Mouse (Mus musculus) liver, adult 2 months (tissue): Measurements from ENCODE around the gene Dph3. TPM values are rescaled to one million over a fixed set of nuclear protein-coding genes. Genes with fewer than 3 reads are reported as not detected.
"Not testable (repeated sequence)": the region's sequence is repeated elsewhere in the genome, so short reads cannot be mapped to it uniquely, and the experiment has no call there.

Source experiments
- DNase-seq: peaks from one replicate; pipeline ENCODE4 v3.0.0-alpha.2; 2011; ENCODE audit warnings: low read depth, low spot score; ENCODE audit errors: extremely low read depth
- H3K27ac ChIP-seq: fragments of 200-500 bp; replicated peaks from 2 replicates; pipeline ENCODE4 v1.5.1; 2012; ENCODE audit warnings: low read depth, mild to moderate bottlenecking, control low read depth, inconsistent platforms, low read length; ENCODE audit not compliant: insufficient read depth
- H3K27me3 ChIP-seq: fragments of 200-500 bp; 2 replicates; pipeline ENCODE4 v1.6.1; 2012; ENCODE audit warnings: mild to moderate bottlenecking, moderate library complexity, low read length, inconsistent platforms; ENCODE audit not compliant: control insufficient read depth, insufficient read depth
- H3K36me3 ChIP-seq: fragments of 200-500 bp; 2 replicates; pipeline ENCODE4 v1.6.1; 2012; ENCODE audit warnings: low read length, inconsistent platforms; ENCODE audit not compliant: control insufficient read depth, insufficient read depth
- H3K4me1 ChIP-seq: fragments of 200-500 bp; 2 replicates; pipeline ENCODE4 v1.6.1; 2011; ENCODE audit warnings: low read length; ENCODE audit not compliant: control insufficient read depth, insufficient read depth
- H3K4me3 ChIP-seq: fragments of 200-500 bp; 2 replicates; pipeline ENCODE4 v1.5.1; 2011; ENCODE audit warnings: low read depth, mild to moderate bottlenecking, control low read depth, low read length, moderate library complexity; ENCODE audit not compliant: insufficient read depth
- H3K79me2 ChIP-seq: fragments of 200-500 bp; 2 replicates; pipeline ENCODE4 v1.6.1; 2012; ENCODE audit warnings: inconsistent platforms, mild to moderate bottlenecking, low read length, moderate library complexity; ENCODE audit not compliant: control insufficient read depth, insufficient read depth
- H3K9ac ChIP-seq: fragments of 200-500 bp; 2 replicates; pipeline ENCODE4 v1.6.1; 2012; ENCODE audit warnings: low read depth, mild to moderate bottlenecking, control low read depth, inconsistent platforms, low read length
- CTCF ChIP-seq: fragments of 200-500 bp; IDR thresholded peaks from 2 replicates; pipeline ENCODE4 v1.5.1; 2011; ENCODE audit warnings: low read depth, low read length, control low read depth
- POLR2A ChIP-seq: fragments of 200-500 bp; IDR thresholded peaks from 2 replicates; pipeline ENCODE4 v1.6.1; 2011; ENCODE audit warnings: low read length, control low read depth; ENCODE audit not compliant: insufficient read depth; ENCODE audit errors: extremely low read depth
- WGBS: fragments of 180-500 bp; shearing (Covaris S2); methylation state at CpG from one replicate; pipeline ENCODE4 v1.1.7; 2018; 5-methylcytosine and 5-hydroxymethylcytosine counted together
- polyA plus RNA-seq: library from polyadenylated mRNA; depleted of rRNA; stranded (reverse); fragments of >200 nt; gene quantifications from 2 replicates; pipeline ENCODE4 v1.2.3, GENCODE M21; 2012; rRNA removed
- total RNA-seq: library from RNA; depleted of rRNA; stranded (reverse); fragments of >200 nt; gene quantifications from 2 replicates; pipeline ENCODE4 v1.2.3, GENCODE M21; 2014; rRNA removed

The Dph3 gene
- total RNA-seq: 15.1 and 25.2 TPM in 2 replicates
- 16.2 and 17.7 TPM in 2 replicates for polyA plus RNA-seq

DNA sequence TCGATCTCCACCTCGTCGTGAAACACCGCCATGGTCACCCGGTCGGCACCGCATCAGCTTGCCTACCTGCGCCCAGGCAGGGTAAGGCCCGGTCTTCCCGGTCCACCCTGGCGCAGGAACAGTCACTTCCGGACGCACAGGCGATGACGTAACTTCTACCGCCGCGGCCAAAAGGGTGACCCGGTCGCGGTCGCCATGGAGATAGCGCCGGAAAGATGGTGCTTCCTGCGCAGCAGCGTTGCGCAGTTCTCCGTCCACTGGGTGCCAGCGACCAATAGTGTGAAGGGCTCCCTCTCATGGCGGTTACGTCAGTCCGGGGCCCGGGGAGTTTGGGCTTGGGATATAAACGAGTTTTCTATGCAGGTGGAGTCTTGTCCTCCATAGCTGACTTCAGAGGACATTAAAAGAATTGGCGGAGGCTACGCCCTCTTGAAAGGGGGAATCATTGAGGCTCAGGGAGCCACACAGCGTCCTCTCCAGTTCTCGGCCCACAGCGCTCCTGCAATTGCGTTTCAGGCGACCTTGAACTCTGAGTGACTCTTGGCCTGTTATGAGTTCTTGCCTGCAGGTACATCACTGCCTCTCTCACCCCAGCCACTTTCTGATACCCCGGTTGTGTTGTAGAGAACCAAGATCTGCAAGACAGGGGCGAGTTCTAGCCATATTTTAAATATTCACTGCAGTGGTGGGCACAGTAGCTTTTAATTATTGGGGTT lies at the start of gene Dph3:
Gene Dph3, minus strand, starts transcription at position 244 of the 716 bp plus-strand sequence.
- H3K4me1 ChIP-seq: peaks cover 8% of the 10 kb centered on the region; the same call in 1 of the 2 replicates
- H3K9ac ChIP-seq: peak within 1 kb of the TSS; percentile 77
- under 1% methylated on average over 43 of the region's 43 CpGs for WGBS
- DNase-seq: peak; percentile 90
- H3K79me2 ChIP-seq: peaks cover 4% of the 10 kb centered on the region; the same call in 1 of the 2 replicates
- peaks cover 8% of the 10 kb centered on the region for H3K36me3 ChIP-seq
- 0 out of 2 replicates have a peak, but pooled peaks have one; percentile 9 for TF ChIP-seq POLR2A
- TF ChIP-seq CTCF: no peak; the same call in 1 of the 2 replicates
- no peaks in the 10 kb centered on the region for H3K27me3 ChIP-seq
- H3K27ac ChIP-seq: peak within 1 kb of the TSS; percentile 86
- peak within 1 kb of the TSS; percentile 67 for H3K4me3 ChIP-seq

DNA sequence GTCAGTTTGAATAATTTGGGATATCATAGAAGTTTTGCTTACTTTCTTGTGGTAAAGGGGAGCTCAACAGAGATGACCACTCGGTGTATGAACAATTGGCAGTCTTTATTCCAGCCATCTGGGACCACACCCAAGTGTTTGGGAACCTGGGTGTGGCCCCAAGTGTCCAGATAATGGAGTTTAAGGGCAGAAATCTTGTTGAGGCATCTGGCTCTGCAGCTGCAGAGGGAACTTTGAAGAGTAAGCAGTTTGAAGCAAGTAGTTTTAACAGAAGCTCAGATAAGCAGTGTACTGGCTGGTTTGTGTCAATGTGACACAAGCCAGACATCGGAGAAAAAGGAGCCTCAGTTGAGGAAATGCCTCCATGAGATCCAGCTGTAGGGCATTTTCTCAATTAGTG lies 48.8 kb upstream of the Dph3 start:
- Histone ChIP-seq H3K27ac (no peak overlapping the region), H3K36me3 (no peaks in the 10 kb centered on the region), H3K4me1 (peaks cover 2% of the 10 kb centered on the region; the same call in 1 of the 2 replicates), H3K9ac (no peak overlapping the region), H3K79me2 (no peaks in the 10 kb centered on the region), H3K27me3 (no peaks in the 10 kb centered on the region), H3K4me3 (no peak overlapping the region)
- 65% methylated on average over 2 of the region's 2 CpGs for WGBS
- TF ChIP-seq CTCF (no peak), POLR2A (no peak)
- DNase-seq: no peak

DNA sequence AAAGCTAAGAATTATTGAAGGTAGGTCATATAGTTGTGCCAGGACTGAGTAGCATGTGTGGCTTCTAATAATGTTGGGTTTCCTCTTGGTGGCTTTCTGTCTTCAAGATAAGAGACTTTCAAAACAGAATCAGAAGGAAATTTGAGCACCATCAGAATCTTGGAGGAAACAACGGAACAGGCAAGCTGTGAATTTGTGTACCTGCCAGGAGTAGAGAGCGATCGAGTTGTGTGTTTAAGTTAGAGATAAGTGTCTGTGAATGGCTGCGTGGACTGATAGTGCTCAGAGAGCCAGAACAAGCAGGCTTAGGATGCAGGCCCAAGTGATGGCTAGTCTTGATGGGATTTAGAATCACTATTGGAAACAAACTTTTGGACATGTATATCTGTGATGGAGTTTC lies 46.3 kb upstream of the Dph3 start:
- Histone ChIP-seq H3K36me3 (no peaks in the 10 kb centered on the region), H3K4me1 (peaks cover 2% of the 10 kb centered on the region; the same call in 1 of the 2 replicates), H3K27ac (no peak overlapping the region), H3K27me3 (no peaks in the 10 kb centered on the region), H3K4me3 (no peak overlapping the region), H3K9ac (no peak overlapping the region), H3K79me2 (no peaks in the 10 kb centered on the region)
- no peak for TF ChIP-seq CTCF
- no peak for TF ChIP-seq POLR2A
- WGBS: 45% methylated on average over 4 of the region's 4 CpGs
- no peak for DNase-seq

DNA sequence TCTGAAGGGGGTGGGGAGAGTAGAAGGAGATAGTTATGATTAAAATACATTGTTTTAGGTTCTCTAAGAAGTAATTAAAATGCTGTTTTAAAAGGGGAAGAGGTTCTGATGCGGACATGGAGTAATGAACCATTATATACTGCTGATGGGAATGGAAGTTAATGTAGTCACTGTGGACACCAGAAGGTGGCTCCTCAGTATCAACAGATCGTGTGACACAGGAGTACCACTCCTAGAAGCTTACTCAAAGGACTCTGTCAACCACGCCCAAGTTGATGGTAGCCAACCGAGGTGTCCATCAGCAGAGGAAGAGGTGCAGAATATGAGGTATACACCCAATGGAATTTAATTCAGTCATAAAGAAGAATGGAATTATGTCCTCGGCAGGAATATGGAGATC lies 42.9 kb upstream of the Dph3 start:
- Histone ChIP-seq H3K27me3 (no peaks in the 10 kb centered on the region), H3K9ac (no peak overlapping the region), H3K27ac (no peak overlapping the region), H3K79me2 (no peaks in the 10 kb centered on the region), H3K4me1 (no peaks in the 10 kb centered on the region), H3K36me3 (no peaks in the 10 kb centered on the region), H3K4me3 (no peak overlapping the region)
- peak; percentile 24 for DNase-seq
- TF ChIP-seq POLR2A: no peak
- peak; percentile 25; the same call in 1 of the 2 replicates for TF ChIP-seq CTCF
- 61% methylated on average over 5 of the region's 5 CpGs for WGBS

DNA sequence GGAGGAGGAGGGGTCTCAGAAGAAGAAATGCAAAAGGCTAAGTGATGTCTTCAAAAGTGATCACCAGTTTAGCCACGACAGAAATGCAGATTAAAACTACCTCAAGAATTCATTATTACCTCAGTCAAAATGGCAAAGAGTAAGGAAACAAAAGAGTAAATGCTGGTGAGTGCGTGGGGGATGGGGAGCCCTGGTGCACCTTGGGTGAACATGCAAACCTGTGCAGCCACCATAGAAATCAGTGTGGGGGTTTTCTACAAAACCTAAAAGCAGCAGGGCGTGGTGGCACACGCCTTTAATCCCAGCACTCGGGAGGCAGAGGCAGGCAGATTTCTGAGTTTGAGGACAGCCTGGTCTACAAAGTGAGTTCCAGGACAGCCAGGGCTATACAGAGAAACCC lies 39.7 kb upstream of the Dph3 start:
- not testable (repeated sequence) for H3K9ac ChIP-seq, H3K27me3 ChIP-seq, H3K4me3 ChIP-seq, DNase-seq, H3K27ac ChIP-seq, H3K36me3 ChIP-seq, H3K79me2 ChIP-seq, H3K4me1 ChIP-seq
- 83% methylated on average over 5 of the region's 5 CpGs for WGBS

DNA sequence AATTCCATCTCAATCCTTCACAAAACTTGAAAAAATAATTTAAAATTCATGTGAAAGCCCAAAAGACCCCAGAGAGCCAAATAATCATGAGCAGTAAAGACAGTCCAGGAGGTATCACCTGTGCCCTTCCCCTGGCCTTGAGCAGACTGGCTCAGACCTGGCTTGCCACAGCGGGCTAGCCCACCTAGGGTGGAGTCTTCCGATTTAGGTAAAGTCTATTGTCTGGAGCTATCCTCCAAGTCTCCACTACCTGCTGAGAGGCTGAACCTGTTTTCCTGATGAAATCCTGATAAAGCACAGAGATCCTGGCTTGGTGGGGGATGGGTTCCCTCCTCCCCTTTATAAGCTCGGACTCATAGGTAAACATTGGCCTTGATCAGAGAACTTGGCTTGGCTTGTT lies 38.7 kb upstream of the Dph3 start:
- TF ChIP-seq CTCF: no peak
- no peak for TF ChIP-seq POLR2A
- DNase-seq: no peak
- Histone ChIP-seq H3K27me3 (0 out of 2 replicates have a peak, but pooled peaks cover 3% of the 10 kb centered on the region), H3K4me3 (no peak overlapping the region), H3K4me1 (no peaks in the 10 kb centered on the region), H3K9ac (no peak overlapping the region), H3K79me2 (no peaks in the 10 kb centered on the region), H3K36me3 (no peaks in the 10 kb centered on the region), H3K27ac (no peak overlapping the region)
- 73% methylated on average over 3 of the region's 3 CpGs for WGBS
